8 mouse cellular contexts compared by ENCODE assay signal in genomic region chr6:134147596-134148442, GRCm38 (mm10).
DNase-seq lines count a peak whose midpoint lies in the region; ATAC-seq lines count a peak whose summit lies in the region.

No protein-coding gene starts in this region.

- DNase-seq in frontal cortex, postnatal 14 days (ENCODE audit: low spot score in 2 of 2): no peak
- peak; percentile 59 for DNase-seq in T-cell, adult 2 months (ENCODE audit: low spot score)
- peak; percentile 67 for DNase-seq in kidney, postnatal 14 days
- no peak for DNase-seq in adipocyte (ENCODE audit: low spot score)
- DNase-seq in gastrocnemius, adult 8-10 months (ENCODE audit: low spot score in 2 of 2): no peak

- no peak overlapping the region for H3K4me3 ChIP-seq in heart, embryonic 15.5 days

- H3K9ac ChIP-seq in heart, embryonic 15.5 days: no peak overlapping the region

- H3K4me2 ChIP-seq in heart, embryonic 15.5 days: no peak overlapping the region

- H3K27me3 ChIP-seq in heart, embryonic 15.5 days: no peaks in the 10 kb centered on the region

- H3K27ac ChIP-seq in heart, embryonic 15.5 days: peak overlapping the region; percentile 33

- 48% methylated on average over 22 of the region's 22 CpGs for WGBS in heart, embryonic 15.5 days

- ATAC-seq in frontal cortex, adult (ENCODE audit: low TSS enrichment): peak; percentile 47
- ATAC-seq in heart, embryonic 15.5 days (replicated peaks; ENCODE audit: insufficient number of reproducible peaks, insufficient read depth, low FRiP score, low read depth): no peak
- no peak for ATAC-seq in monocyte, adult 5-6 weeks (replicated peaks; ENCODE audit: insufficient number of reproducible peaks, low FRiP score, low TSS enrichment, poor library complexity, severe bottlenecking)

- no peaks in the 10 kb centered on the region for H3K9me3 ChIP-seq in heart, embryonic 15.5 days (replicated peaks)

- H3K36me3 ChIP-seq in heart, embryonic 15.5 days: no peaks in the 10 kb centered on the region

- peaks cover 73% of the 10 kb centered on the region for H3K4me1 ChIP-seq in heart, embryonic 15.5 days (replicated peaks)

Comparison
In these comparisons a context has a peak if more than half of its experiments do, and no peak if none do; other contexts are left out.
1. DNase-seq: peak in T-cell, adult 2 months (single experiment) and kidney, postnatal 14 days (single experiment); none in frontal cortex, postnatal 14 days (0 of 2), adipocyte (single experiment) and gastrocnemius, adult 8-10 months (0 of 2).